Mouse (Mus musculus) cortical plate, adult 2 months (tissue): ENCODE results near the gene Enox1.

Experiments
- CTCF ChIP-seq: fragments of 200-500 bp; IDR thresholded peaks from 2 replicates; pipeline ENCODE4 v1.5.1; 2011; ENCODE audit warnings: mild to moderate bottlenecking, control low read depth, low read length; ENCODE audit not compliant: insufficient read depth; ENCODE audit errors: extremely low read depth
- POLR2A ChIP-seq: fragments of 200-500 bp; IDR thresholded peaks from 2 replicates; pipeline ENCODE4 v1.6.1; 2011; ENCODE audit warnings: mild to moderate bottlenecking, low read length, control low read depth; ENCODE audit not compliant: insufficient read depth; ENCODE audit errors: extremely low read depth

- TF ChIP-seq CTCF = no peak
- no peak for TF ChIP-seq POLR2A
Observed at GRCm38 (mm10) chr14:77738751-77739365, 582.3 kb downstream of the Enox1 start.
